Mouse (Mus musculus) G1E (cell line): ENCODE data around the gene Cars2. TPM values are rescaled to one million over a fixed set of nuclear protein-coding genes. Genes with fewer than 3 reads are reported as not detected.
"Not testable (repeated sequence)": the region's sequence is repeated elsewhere in the genome, so short reads cannot be mapped to it uniquely, and the experiment has no call there.

Experiments used
- ATAC-seq: 2 replicates; pipeline ENCODE4 v1.8.0; 2016; ENCODE audit warnings: mild to moderate bottlenecking; ENCODE audit not compliant: insufficient number of reproducible peaks, poor library complexity, low FRiP score, severe bottlenecking; ENCODE audit errors: extremely low read depth
- DNase-seq: peaks from one replicate; pipeline ENCODE4 v3.0.0; 2012; ENCODE audit warnings: low spot score
- H3K27me3 ChIP-seq: 2 replicates; pipeline ENCODE4 v1.6.1; 2012; ENCODE audit warnings: mild to moderate bottlenecking, low read length, inconsistent platforms; ENCODE audit not compliant: insufficient read depth
- H3K36me3 ChIP-seq: replicated peaks from 2 replicates; pipeline ENCODE3; 2012; ENCODE audit warnings: mild to moderate bottlenecking, inconsistent platforms
- H3K4me1 ChIP-seq: 2 replicates; pipeline ENCODE4 v1.6.1; 2012; ENCODE audit warnings: low read depth, low read length, inconsistent platforms, mixed read lengths; ENCODE audit not compliant: insufficient read depth
- H3K4me3 ChIP-seq: 2 replicates; pipeline ENCODE4 v1.5.1; 2012; ENCODE audit warnings: low read depth, mild to moderate bottlenecking, inconsistent platforms, low read length, moderate library complexity, mixed read lengths
- H3K9me3 ChIP-seq: replicated peaks from 2 replicates; pipeline ENCODE4 v1.6.1; 2012; ENCODE audit warnings: inconsistent platforms
- CTCF ChIP-seq: IDR thresholded peaks from 2 replicates; pipeline ENCODE4 v1.5.1; 2012; ENCODE audit warnings: low read depth, low read length, inconsistent platforms, mixed read lengths
- GATA1 ChIP-seq: IDR thresholded peaks from 2 replicates; pipeline ENCODE4 v1.6.1; 2012; ENCODE audit warnings: borderline replicate concordance, low read length, inconsistent platforms, mixed read lengths
- GATA2 ChIP-seq: IDR thresholded peaks from 2 replicates; pipeline ENCODE4 v1.6.1; 2012; ENCODE audit warnings: low read depth, low read length, inconsistent platforms, borderline replicate concordance
- POLR2AphosphoS5 ChIP-seq: IDR thresholded peaks from 2 replicates; pipeline ENCODE4 v1.6.1; 2012; ENCODE audit warnings: low read depth, low read length, inconsistent platforms; ENCODE audit not compliant: insufficient replicate concordance
- TAL1 ChIP-seq: conservative IDR thresholded peaks from 2 replicates; pipeline ENCODE4 v1.6.1; 2012; ENCODE audit warnings: low read depth, low read length, inconsistent platforms, mixed read lengths
- polyA plus RNA-seq: library from polyadenylated mRNA; stranded (reverse); fragments of >175 nt; gene quantifications from 2 replicates; pipeline ENCODE4 v1.2.3, GENCODE M21; 2012
- total RNA-seq, 2 experiments: library from RNA; stranded (forward) in 1 of 2; stranded (reverse) in 1 of 2; fragments of 200-1000 nt in 1 of 2; fragments of >200 nt in 1 of 2; fragmentation: Nextera tagmentation in 1 of 2; gene quantifications; 2 replicates each; pipeline ENCODE4 v1.2.3; 2014 to 2017

The Cars2 gene
- total and polyA plus RNA-seq, 3 experiments = 25.7 to 47.4 (median 34.7) TPM

- Histone ChIP-seq H3K27me3 (no peaks in the 10 kb centered on the region), H3K9me3 (no peaks in the 10 kb centered on the region), H3K4me3 (peak overlapping the region; percentile 99), H3K36me3 (peaks cover 51% of the 10 kb centered on the region), H3K4me1 (peaks cover 69% of the 10 kb centered on the region)
- ATAC-seq = no peak
- TF ChIP-seq TAL1 = no peak
- no peak for TF ChIP-seq GATA2
- TF ChIP-seq CTCF = no peak
- no peak for TF ChIP-seq GATA1
- TF ChIP-seq POLR2AphosphoS5 = no peak
- DNase-seq = no peak
Measured at GRCm38 (mm10) chr8:11498786-11499485, 51.6 kb downstream of the Cars2 start.

GRCm38 (mm10) chr8:11498281-11498680 lies 52.3 kb downstream of the Cars2 start:
- H3K4me1 ChIP-seq = peaks cover 63% of the 10 kb centered on the region
- peak overlapping the region; percentile 99 for H3K4me3 ChIP-seq
- no peak for ATAC-seq

DNA sequence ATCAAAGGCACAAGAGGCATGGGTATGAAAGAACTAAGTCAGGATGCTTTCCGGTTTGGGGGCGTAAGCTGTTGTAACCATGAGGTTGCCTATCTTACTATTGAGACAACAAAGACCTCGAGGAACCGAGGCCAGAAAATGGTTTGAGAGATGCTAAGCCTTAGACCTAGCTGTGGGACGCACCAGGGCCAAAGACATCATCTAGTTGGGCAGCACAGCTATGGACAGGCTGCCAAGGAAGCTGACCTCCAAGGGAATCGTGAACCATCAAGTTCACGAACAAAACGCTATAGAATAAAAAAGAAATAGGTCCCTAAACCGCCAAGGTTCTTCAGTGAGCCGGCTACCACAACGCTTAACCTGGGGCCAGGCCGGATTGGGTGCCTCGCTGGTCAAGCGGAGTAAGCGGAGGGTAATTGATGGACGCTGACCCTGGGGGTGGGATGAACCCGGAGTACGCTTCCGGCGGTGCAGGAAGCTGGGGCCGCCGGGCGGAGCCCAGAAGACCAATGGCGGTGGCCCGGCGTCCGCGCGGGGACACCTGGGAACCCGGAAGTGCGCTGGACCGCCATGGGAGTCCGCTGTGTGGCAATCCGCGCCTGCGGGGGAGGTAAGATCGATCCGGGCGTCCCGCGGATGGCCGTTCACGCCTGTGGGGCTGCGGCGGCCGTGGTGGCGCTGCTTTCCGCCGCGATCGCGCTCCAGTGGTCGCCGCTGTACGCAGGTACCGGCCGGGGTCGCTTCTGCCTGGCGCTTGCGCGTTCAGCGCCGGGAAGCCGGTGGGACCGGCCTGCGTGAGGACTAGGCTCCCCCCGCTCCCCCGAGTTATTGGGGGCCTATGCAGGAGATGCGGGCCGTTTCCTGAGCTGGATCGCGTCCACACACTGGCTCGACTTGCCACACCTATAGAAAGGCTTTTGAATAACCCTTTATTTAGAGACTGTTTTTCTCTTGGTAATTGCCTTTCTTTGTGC lies 53.3 kb downstream of the Cars2 start, which contains the start of gene Naxd:
Gene Naxd, plus strand, starts transcription at position 490 of the 974 bp plus-strand sequence.
- Histone ChIP-seq H3K36me3 (peaks cover 35% of the 10 kb centered on the region), H3K9me3 (no peaks in the 10 kb centered on the region), H3K4me1 (peaks cover 56% of the 10 kb centered on the region), H3K27me3 (no peaks in the 10 kb centered on the region), H3K4me3 (peak within 1 kb of the TSS; percentile 99)
- TF ChIP-seq GATA1 = no peak
- no peak for TF ChIP-seq GATA2
- TF ChIP-seq TAL1 = no peak
- TF ChIP-seq CTCF = no peak
- TF ChIP-seq POLR2AphosphoS5 = no peak
- ATAC-seq (peak; percentile 93), DNase-seq (peak; percentile 95)

More at GRCm38 (mm10) chr8:11498281-11498680, 52.3 kb downstream of the Cars2 start:
- no peaks in the 10 kb centered on the region for H3K9me3 ChIP-seq
- H3K36me3 ChIP-seq = peaks cover 45% of the 10 kb centered on the region
- TF ChIP-seq TAL1 (no peak), POLR2AphosphoS5 (no peak), GATA1 (no peak), CTCF (no peak)
- DNase-seq = no peak
- no peaks in the 10 kb centered on the region for H3K27me3 ChIP-seq

- H3K9me3 ChIP-seq, DNase-seq, ATAC-seq, H3K36me3 ChIP-seq, H3K4me3 ChIP-seq: not testable (repeated sequence)
- H3K27me3 ChIP-seq = peaks cover 20% of the 10 kb centered on the region
- peaks cover 17% of the 10 kb centered on the region for H3K4me1 ChIP-seq
Measured at GRCm38 (mm10) chr8:11492340-11492739, 58.2 kb downstream of the Cars2 start.

DNA sequence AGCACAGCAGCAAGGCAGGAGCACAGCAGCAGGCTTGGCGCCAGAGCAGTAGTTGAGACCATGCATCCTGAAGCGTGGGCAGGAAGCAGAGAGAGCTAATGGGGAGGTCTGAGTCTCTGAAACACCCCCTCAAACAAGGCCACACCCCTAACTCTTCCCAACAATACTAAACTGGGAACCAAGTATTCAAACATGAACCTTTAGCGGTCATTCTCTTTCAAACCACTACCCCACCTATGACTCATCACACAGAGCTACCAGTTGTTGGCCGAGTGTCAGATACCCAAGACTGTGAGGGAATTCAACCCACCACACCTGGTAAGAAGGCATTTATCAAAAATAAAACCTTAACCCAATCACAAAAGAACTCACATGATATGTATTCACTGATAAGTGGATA lies 63.4 kb downstream of the Cars2 start:
- Histone ChIP-seq H3K27me3 (peaks cover 26% of the 10 kb centered on the region), H3K4me1 (peaks cover 4% of the 10 kb centered on the region; the same call in 1 of the 2 replicates), H3K36me3 (no peaks in the 10 kb centered on the region), H3K4me3 (no peak overlapping the region), H3K9me3 (no peaks in the 10 kb centered on the region)
- TF ChIP-seq GATA2 = no peak
- TF ChIP-seq GATA1 = no peak
- no peak for TF ChIP-seq TAL1
- no peak for TF ChIP-seq CTCF
- no peak for DNase-seq
- no peak for ATAC-seq

DNA sequence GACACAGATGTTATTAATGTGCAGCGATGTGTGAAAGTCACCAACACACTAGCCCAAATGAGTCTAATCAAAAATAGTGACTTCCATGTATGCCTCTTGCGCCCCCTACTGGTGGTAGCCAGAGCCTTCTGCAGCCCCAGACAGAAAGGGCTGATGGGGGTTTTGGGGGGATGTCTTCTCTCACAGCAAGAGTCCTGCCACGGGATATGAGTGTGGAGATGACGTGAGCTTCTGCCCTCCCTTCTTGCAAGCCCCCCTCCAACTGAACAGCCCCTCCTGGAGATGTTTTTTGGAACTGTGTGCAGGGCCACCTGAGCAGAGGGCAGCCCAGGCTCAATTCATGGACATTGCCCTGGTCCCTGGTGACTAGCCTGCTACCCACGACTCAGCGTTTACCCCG lies 64.4 kb downstream of the Cars2 start:
- no peaks in the 10 kb centered on the region for H3K36me3 ChIP-seq
- DNase-seq = peak; percentile 39
- no peaks in the 10 kb centered on the region for H3K9me3 ChIP-seq
- no peak overlapping the region for H3K4me3 ChIP-seq
- peaks cover 30% of the 10 kb centered on the region for H3K27me3 ChIP-seq
- TF ChIP-seq CTCF (peak; percentile 83), TAL1 (no peak)
- no peak for ATAC-seq
- H3K4me1 ChIP-seq = peaks cover 4% of the 10 kb centered on the region; the same call in 1 of the 2 replicates
